Mouse (Mus musculus): ENCODE data around the gene Zkscan7. TPM values are rescaled to one million over a fixed set of nuclear protein-coding genes. Genes with fewer than 3 reads are reported as not detected.

The Zkscan7 gene
- polyA plus RNA-seq (2012; rRNA removed) = 10.2 and 11.3 TPM in 2 replicates

GRCm38 (mm10) chr9:122885385-122885784, at the start of gene Zkscan7:
Zkscan7 (plus strand) TSS chr9:122885685.
- Histone ChIP-seq H3K27ac (ENCODE audit: control insufficient read depth, insufficient read depth, low read depth, low read length) (peak within 1 kb of the TSS; percentile 96), H3K4me3 (ENCODE audit: control insufficient read depth, low read depth, low read length) (peak within 1 kb of the TSS; percentile 96), H3K36me3 (ENCODE audit: control insufficient read depth, insufficient read depth, low read length) (peaks cover 1% of the 10 kb centered on the region), H3K27me3 (ENCODE audit: control insufficient read depth, insufficient read depth, low read length) (no peaks in the 10 kb centered on the region), H3K4me1 (ENCODE audit: control insufficient read depth, insufficient read depth, low read length) (peaks cover 4% of the 10 kb centered on the region)
- TF ChIP-seq CTCF (IDR thresholded peaks at IDR 0.05; ENCODE audit: control insufficient read depth, insufficient read depth, insufficient replicate concordance, low read depth, low read length) = no peak
- no peak for TF ChIP-seq POLR2A (IDR thresholded peaks at IDR 0.05; ENCODE audit: control insufficient read depth, low read depth, low read length)

GRCm38 (mm10) chr9:122836126-122836525, 49.4 kb upstream of the Zkscan7 start:
- H3K4me3 ChIP-seq (ENCODE audit: control insufficient read depth, low read depth, low read length) = no peak overlapping the region
- no peaks in the 10 kb centered on the region for H3K4me1 ChIP-seq (ENCODE audit: control insufficient read depth, insufficient read depth, low read length)
- TF ChIP-seq POLR2A (IDR thresholded peaks at IDR 0.05; ENCODE audit: control insufficient read depth, low read depth, low read length) = no peak
- no peaks in the 10 kb centered on the region for H3K27me3 ChIP-seq (ENCODE audit: control insufficient read depth, insufficient read depth, low read length)
- H3K36me3 ChIP-seq (ENCODE audit: control insufficient read depth, insufficient read depth, low read length) = no peaks in the 10 kb centered on the region; the same call in 1 of the 2 replicates
- H3K27ac ChIP-seq (ENCODE audit: control insufficient read depth, insufficient read depth, low read depth, low read length) = no peak overlapping the region

GRCm38 (mm10) chr9:122836790-122837189, 48.7 kb upstream of the Zkscan7 start:
- no peak for TF ChIP-seq POLR2A (IDR thresholded peaks at IDR 0.05; ENCODE audit: control insufficient read depth, low read depth, low read length)
- no peak for TF ChIP-seq CTCF (IDR thresholded peaks at IDR 0.05; ENCODE audit: control insufficient read depth, insufficient read depth, insufficient replicate concordance, low read depth, low read length)
- Histone ChIP-seq H3K27ac (ENCODE audit: control insufficient read depth, insufficient read depth, low read depth, low read length) (no peak overlapping the region), H3K4me3 (ENCODE audit: control insufficient read depth, low read depth, low read length) (no peak overlapping the region), H3K4me1 (ENCODE audit: control insufficient read depth, insufficient read depth, low read length) (no peaks in the 10 kb centered on the region), H3K36me3 (ENCODE audit: control insufficient read depth, insufficient read depth, low read length) (no peaks in the 10 kb centered on the region; the same call in 1 of the 2 replicates), H3K27me3 (ENCODE audit: control insufficient read depth, insufficient read depth, low read length) (no peaks in the 10 kb centered on the region)

DNA sequence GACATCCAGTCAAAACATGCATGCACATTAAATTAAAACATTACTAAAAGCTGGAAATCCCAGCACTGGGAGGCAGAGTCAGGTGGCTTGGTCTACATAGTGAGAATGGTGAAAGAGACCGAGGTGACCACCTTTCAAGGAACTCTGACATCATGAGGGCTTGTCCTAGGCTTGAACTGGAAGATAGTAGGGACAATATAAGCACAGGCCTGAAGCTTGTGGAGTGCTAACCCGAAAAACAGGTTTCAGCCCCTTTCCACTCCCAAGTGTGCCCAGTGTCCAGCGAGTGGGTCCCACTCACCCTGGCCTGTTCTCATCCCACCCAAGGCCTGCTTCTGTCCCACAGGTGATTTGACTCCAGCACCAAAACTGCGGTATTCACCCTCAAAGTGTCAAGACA, 48.3 kb upstream of the Zkscan7 start:
- Histone ChIP-seq H3K27me3 (ENCODE audit: control insufficient read depth, insufficient read depth, low read length) (no peaks in the 10 kb centered on the region), H3K27ac (ENCODE audit: control insufficient read depth, insufficient read depth, low read depth, low read length) (no peak overlapping the region), H3K36me3 (ENCODE audit: control insufficient read depth, insufficient read depth, low read length) (no peaks in the 10 kb centered on the region; the same call in 1 of the 2 replicates), H3K4me3 (ENCODE audit: control insufficient read depth, low read depth, low read length) (no peak overlapping the region), H3K4me1 (ENCODE audit: control insufficient read depth, insufficient read depth, low read length) (no peaks in the 10 kb centered on the region)
- no peak for TF ChIP-seq CTCF (IDR thresholded peaks at IDR 0.05; ENCODE audit: control insufficient read depth, insufficient read depth, insufficient replicate concordance, low read depth, low read length)
- no peak for TF ChIP-seq POLR2A (IDR thresholded peaks at IDR 0.05; ENCODE audit: control insufficient read depth, low read depth, low read length)

- H3K4me3 ChIP-seq (ENCODE audit: control insufficient read depth, low read depth, low read length) = no peak overlapping the region
- no peaks in the 10 kb centered on the region for H3K4me1 ChIP-seq (ENCODE audit: control insufficient read depth, insufficient read depth, low read length)
- H3K27me3 ChIP-seq (ENCODE audit: control insufficient read depth, insufficient read depth, low read length) = no peaks in the 10 kb centered on the region
- no peaks in the 10 kb centered on the region; the same call in 1 of the 2 replicates for H3K36me3 ChIP-seq (ENCODE audit: control insufficient read depth, insufficient read depth, low read length)
- no peak overlapping the region for H3K27ac ChIP-seq (ENCODE audit: control insufficient read depth, insufficient read depth, low read depth, low read length)
- TF ChIP-seq CTCF (IDR thresholded peaks at IDR 0.05; ENCODE audit: control insufficient read depth, insufficient read depth, insufficient replicate concordance, low read depth, low read length) (peak; percentile 59; the same call in 1 of the 2 replicates), POLR2A (IDR thresholded peaks at IDR 0.05; ENCODE audit: control insufficient read depth, low read depth, low read length) (no peak)
Observed at GRCm38 (mm10) chr9:122837680-122838079, 47.8 kb upstream of the Zkscan7 start.

DNA sequence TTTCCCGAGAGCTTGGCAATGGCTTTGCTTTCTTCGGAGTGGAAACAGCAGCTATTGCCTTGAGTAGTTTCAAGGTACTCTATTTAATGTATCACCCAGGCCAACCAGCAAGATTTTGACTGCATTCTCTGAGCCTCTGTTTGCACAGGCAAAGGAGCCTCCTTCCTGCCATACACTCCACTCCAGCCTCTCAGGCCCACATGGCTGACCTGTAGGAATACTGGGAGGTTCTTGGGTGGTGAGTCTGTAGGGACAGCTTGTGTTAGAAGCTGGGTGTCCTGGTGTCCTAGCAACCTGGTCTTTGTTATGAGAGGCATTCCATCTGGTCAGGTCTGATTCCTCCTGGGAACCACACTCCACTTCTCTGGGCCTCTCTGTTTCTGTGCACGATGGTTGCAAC, 41.7 kb upstream of the Zkscan7 start, which contains the start of gene Gm35549:
Gene Gm35549, minus strand, starts transcription at position 276 of the 400 bp plus-strand sequence.
- H3K36me3 ChIP-seq (ENCODE audit: control insufficient read depth, insufficient read depth, low read length) = no peaks in the 10 kb centered on the region
- H3K4me1 ChIP-seq (ENCODE audit: control insufficient read depth, insufficient read depth, low read length) = no peaks in the 10 kb centered on the region; the same call in 1 of the 2 replicates
- peak within 1 kb of the TSS; percentile 67 for H3K4me3 ChIP-seq (ENCODE audit: control insufficient read depth, low read depth, low read length)
- H3K27me3 ChIP-seq (ENCODE audit: control insufficient read depth, insufficient read depth, low read length) = no peaks in the 10 kb centered on the region
- H3K27ac ChIP-seq (ENCODE audit: control insufficient read depth, insufficient read depth, low read depth, low read length) = 0 out of 2 replicates have a peak within 1 kb of the TSS, but pooled peaks have one; percentile 10
- TF ChIP-seq CTCF (IDR thresholded peaks at IDR 0.05; ENCODE audit: control insufficient read depth, insufficient read depth, insufficient replicate concordance, low read depth, low read length) (no peak), POLR2A (IDR thresholded peaks at IDR 0.05; ENCODE audit: control insufficient read depth, low read depth, low read length) (peak; percentile 23; the same call in 1 of the 2 replicates)

GRCm38 (mm10) chr9:122845621-122846020, 39.9 kb upstream of the Zkscan7 start:
- TF ChIP-seq CTCF (IDR thresholded peaks at IDR 0.05; ENCODE audit: control insufficient read depth, insufficient read depth, insufficient replicate concordance, low read depth, low read length) (no peak), POLR2A (IDR thresholded peaks at IDR 0.05; ENCODE audit: control insufficient read depth, low read depth, low read length) (no peak)
- H3K36me3 ChIP-seq (ENCODE audit: control insufficient read depth, insufficient read depth, low read length) = no peaks in the 10 kb centered on the region
- H3K27me3 ChIP-seq (ENCODE audit: control insufficient read depth, insufficient read depth, low read length) = no peaks in the 10 kb centered on the region
- H3K4me1 ChIP-seq (ENCODE audit: control insufficient read depth, insufficient read depth, low read length) = no peaks in the 10 kb centered on the region; the same call in 1 of the 2 replicates
- H3K27ac ChIP-seq (ENCODE audit: control insufficient read depth, insufficient read depth, low read depth, low read length) = no peak overlapping the region
- H3K4me3 ChIP-seq (ENCODE audit: control insufficient read depth, low read depth, low read length) = no peak overlapping the region
